Mouse (Mus musculus) forebrain, embryonic 12.5 days (tissue): ENCODE data around the gene H2-Q1. TPM values are rescaled to one million over a fixed set of nuclear protein-coding genes. Genes with fewer than 3 reads are reported as not detected.

ENCODE experiments used
- ATAC-seq: fragments of 200-750 bp; cut with Nextera tagmentation; 2 replicates; pipeline ENCODE4 v1.8.0; 2017; ENCODE audit warnings: moderate TSS enrichment; ENCODE audit not compliant: low FRiP score
- H3K27ac ChIP-seq: fragments of 300-500 bp; sonication (generic); 2 replicates; pipeline ENCODE4 v1.5.1; 2016; ENCODE audit warnings: mild to moderate bottlenecking
- H3K27me3 ChIP-seq: fragments of 300-500 bp; sonication (generic); 2 replicates; pipeline ENCODE4 v1.6.1; 2016; ENCODE audit warnings: mild to moderate bottlenecking
- H3K36me3 ChIP-seq: fragments of 300-500 bp; sonication (generic); replicated peaks from 2 replicates; pipeline ENCODE4 v1.6.1; 2016; ENCODE audit warnings: mild to moderate bottlenecking
- H3K4me1 ChIP-seq: fragments of 300-500 bp; sonication (generic); 2 replicates; pipeline ENCODE4 v1.6.1; 2016
- H3K4me2 ChIP-seq: fragments of 300-500 bp; sonication (generic); 2 replicates; pipeline ENCODE4 v1.6.1; 2016; ENCODE audit warnings: mild to moderate bottlenecking, moderate library complexity
- H3K4me3 ChIP-seq: fragments of 300-500 bp; sonication (generic); replicated peaks from 2 replicates; pipeline ENCODE4 v1.5.1; 2016; ENCODE audit warnings: mild to moderate bottlenecking
- H3K9ac ChIP-seq: fragments of 300-500 bp; sonication (generic); 2 replicates; pipeline ENCODE4 v1.6.1; 2016; ENCODE audit warnings: mild to moderate bottlenecking
- H3K9me3 ChIP-seq: fragments of 300-500 bp; sonication (generic); 2 replicates; pipeline ENCODE4 v1.6.1; 2016
- WGBS: fragments of 180-500 bp; shearing (Covaris S2); methylation state at CpG from one replicate; pipeline ENCODE4 v1.1.7; 2016; 5-methylcytosine and 5-hydroxymethylcytosine counted together
- polyA plus RNA-seq: library from polyadenylated mRNA; unstranded; fragments of >200 nt; fragmentation: Nextera tagmentation; extraction: Ambion mirVana; gene quantifications from 2 replicates; pipeline ENCODE4 v1.2.1, GENCODE M21; 2016

The H2-Q1 gene
- polyA plus RNA-seq, 1 experiment from 2014 or later, result not detected

GRCm38 (mm10) chr17:35357086-35357485 is 36.9 kb downstream of the H2-Q1 start:
- Histone ChIP-seq H3K27me3 (peaks cover 28% of the 10 kb centered on the region), H3K9ac (no peak overlapping the region), H3K27ac (no peak overlapping the region), H3K9me3 (no peaks in the 10 kb centered on the region), H3K36me3 (no peaks in the 10 kb centered on the region), H3K4me2 (no peak overlapping the region), H3K4me3 (no peak overlapping the region), H3K4me1 (peaks cover 8% of the 10 kb centered on the region)
- ATAC-seq, result no peak
- 56% methylated on average over 1 of the region's 1 CpGs for WGBS

- Histone ChIP-seq H3K4me3 (peak overlapping the region; percentile 35), H3K36me3 (no peaks in the 10 kb centered on the region), H3K4me2 (peak overlapping the region; percentile 59), H3K9me3 (peaks cover 6% of the 10 kb centered on the region; the same call in 1 of the 2 replicates), H3K9ac (0 out of 2 replicates have a peak overlapping the region, but pooled peaks have one; percentile 14), H3K27ac (no peak overlapping the region), H3K4me1 (peaks cover 8% of the 10 kb centered on the region), H3K27me3 (peaks cover 28% of the 10 kb centered on the region)
- ATAC-seq, result no peak
- 7% methylated on average over 38 of the region's 38 CpGs for WGBS
Measured at GRCm38 (mm10) chr17:35358763-35359469, 38.7 kb downstream of the H2-Q1 start.

- Histone ChIP-seq H3K9me3 (peaks cover 6% of the 10 kb centered on the region; the same call in 1 of the 2 replicates), H3K27me3 (peaks cover 28% of the 10 kb centered on the region), H3K27ac (no peak overlapping the region), H3K4me1 (peaks cover 8% of the 10 kb centered on the region), H3K4me3 (peak overlapping the region; percentile 35), H3K9ac (0 out of 2 replicates have a peak overlapping the region, but pooled peaks have one; percentile 14), H3K4me2 (peak overlapping the region; percentile 59), H3K36me3 (no peaks in the 10 kb centered on the region)
- no peak for ATAC-seq
- WGBS, result 21% methylated on average over 21 of the region's 21 CpGs
Measured at GRCm38 (mm10) chr17:35359470-35359862, 39.3 kb downstream of the H2-Q1 start.

Other genes with a start within 250 kb of the H2-Q1 start
- 0.28 and 0.50 TPM in 2 replicates for gene Ly6g6e, start 243.5 kb upstream of the H2-Q1 start, polyA plus RNA-seq
- 0.29 and 1.6 TPM in 2 replicates for gene Ly6g6d, start 242.3 kb upstream of the H2-Q1 start, polyA plus RNA-seq
- gene Ly6g6f, start 234.8 kb upstream of the H2-Q1 start, polyA plus RNA-seq, result 0.17 and 0.18 TPM in 2 replicates
- gene Abhd16a, start 231.1 kb upstream of the H2-Q1 start, polyA plus RNA-seq, result 59.2 and 70.7 TPM in 2 replicates
- gene Ly6g5c, start 212.1 kb upstream of the H2-Q1 start, polyA plus RNA-seq, result not detected in 2 replicates
- gene Ly6g5b, start 205.0 kb upstream of the H2-Q1 start, polyA plus RNA-seq, result 0.96 and 1.5 TPM in 2 replicates
- 27.4 and 28.1 TPM in 2 replicates for gene Gpank1, start 198.9 kb upstream of the H2-Q1 start, polyA plus RNA-seq
- 283 and 284 TPM in 2 replicates for gene Csnk2b, start 198.4 kb upstream of the H2-Q1 start, polyA plus RNA-seq
- gene D17H6S53E, start 194.0 kb upstream of the H2-Q1 start, polyA plus RNA-seq, result 5.3 and 7.2 TPM in 2 replicates
- gene Apom, start 188.4 kb upstream of the H2-Q1 start, polyA plus RNA-seq, result 0.46 and 0.63 TPM in 2 replicates
- gene Bag6, start 185.2 kb upstream of the H2-Q1 start, polyA plus RNA-seq, result 88.9 and 97.8 TPM in 2 replicates
- 221 and 231 TPM in 2 replicates for gene Prrc2a, start 155.5 kb upstream of the H2-Q1 start, polyA plus RNA-seq
- gene Aif1, start 144.3 kb upstream of the H2-Q1 start, polyA plus RNA-seq, result 4.3 and 4.9 TPM in 2 replicates
- 4.0 and 4.8 TPM in 2 replicates for gene Lst1, start 132.0 kb upstream of the H2-Q1 start, polyA plus RNA-seq
- not detected in 2 replicates for gene Ltb, start 126.0 kb upstream of the H2-Q1 start, polyA plus RNA-seq
- gene Tnf, start 118.4 kb upstream of the H2-Q1 start, polyA plus RNA-seq, result not detected in 2 replicates
- gene Lta, start 115.1 kb upstream of the H2-Q1 start, polyA plus RNA-seq, result not detected in 2 replicates
- gene Gm16181, start 99.6 kb upstream of the H2-Q1 start, polyA plus RNA-seq, result 0.41 TPM in 2 replicates
- 16.2 and 17.3 TPM in 2 replicates for gene Atp6v1g2, start 86.7 kb upstream of the H2-Q1 start, polyA plus RNA-seq
- gene Nfkbil1, start 84.6 kb upstream of the H2-Q1 start, polyA plus RNA-seq, result 11.0 and 12.9 TPM in 2 replicates
- gene Ddx39b, start 78.7 kb upstream of the H2-Q1 start, polyA plus RNA-seq, result 614 and 623 TPM in 2 replicates
- 37.2 and 39.2 TPM in 2 replicates for gene H2-D1, start 57.7 kb upstream of the H2-Q1 start, polyA plus RNA-seq
- not detected in 2 replicates for gene H2-Q2, start 21.8 kb downstream of the H2-Q1 start, polyA plus RNA-seq
- gene H2-Q4, start 59.2 kb downstream of the H2-Q1 start, polyA plus RNA-seq, result 1.3 and 1.6 TPM in 2 replicates
- gene H2-Q6, start 104.4 kb downstream of the H2-Q1 start, polyA plus RNA-seq, result 0.23 and 0.34 TPM in 2 replicates
- 5.1 and 5.6 TPM in 2 replicates for gene H2-Q7, start 118.8 kb downstream of the H2-Q1 start, polyA plus RNA-seq
- 0.04 TPM in 1 of 2 replicates, not detected in the other for gene H2-Q10, start 149.7 kb downstream of the H2-Q1 start, polyA plus RNA-seq
- gene Pou5f1, start 185.6 kb downstream of the H2-Q1 start, polyA plus RNA-seq, result 0.14 TPM in 1 of 2 replicates, not detected in the other
- 53.4 and 59.0 TPM in 2 replicates for gene Tcf19, start 196.4 kb downstream of the H2-Q1 start, polyA plus RNA-seq
- 19.0 and 19.1 TPM in 2 replicates for gene Cchcr1, start 196.7 kb downstream of the H2-Q1 start, polyA plus RNA-seq
- 1.1 and 1.5 TPM in 2 replicates for gene Psors1c2, start 212.8 kb downstream of the H2-Q1 start, polyA plus RNA-seq
- not detected in 2 replicates for gene Cdsn, start 231.7 kb downstream of the H2-Q1 start, polyA plus RNA-seq
- not detected in 2 replicates for gene 2300002M23Rik, start 247.0 kb downstream of the H2-Q1 start, polyA plus RNA-seq